Mouse (Mus musculus) right cerebral cortex, postnatal 4 days (tissue): ENCODE measurements at regions not wholly inside any gene's neighbourhood (a gene's known extent, or its start where the extent isn't known, plus 50 kb on each side); places are given as distances from the start of the nearest gene placed in this dataset.

Source experiments
- DNase-seq: peaks from one replicate; pipeline ENCODE4 v3.0.0-alpha.2; 2022

- no peak for DNase-seq
Observed at GRCm38 (mm10) chr3:101749841-101750240, 98.9 kb downstream of the Mab21l3 start.

DNA sequence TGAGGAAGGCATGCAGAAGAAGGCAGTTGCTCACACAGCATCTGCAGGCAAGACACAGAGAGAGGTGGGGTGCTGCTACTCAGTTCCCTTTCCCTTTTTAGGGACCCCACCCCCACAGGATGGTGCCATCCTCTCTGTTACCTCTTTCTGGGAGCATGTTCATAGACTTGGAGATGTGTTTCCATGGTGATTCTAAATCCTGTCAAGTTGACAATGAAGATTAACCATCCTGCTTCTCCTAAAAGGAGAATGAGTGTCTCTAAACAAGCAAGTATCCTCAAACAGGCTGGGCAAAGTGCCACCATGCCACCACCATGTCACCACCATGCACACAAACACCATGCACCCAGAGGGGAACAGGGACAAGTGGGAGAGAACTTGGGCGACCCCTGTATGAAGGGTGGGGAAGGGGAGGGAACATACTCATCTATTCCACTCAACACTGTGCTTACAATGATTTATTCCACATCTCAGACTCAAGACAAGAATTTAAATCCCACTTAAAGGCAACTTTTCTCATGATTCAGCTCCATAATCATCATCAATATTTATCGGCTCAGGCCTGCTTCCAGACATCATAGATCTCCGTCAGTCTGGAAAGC, 99.6 kb downstream of the Mab21l3 start:
- DNase-seq, result peak; percentile 58

GRCm38 (mm10) chr3:101748186-101748585, 100.6 kb downstream of the Mab21l3 start:
- no peak for DNase-seq

GRCm38 (mm10) chr3:101740906-101741305, 107.9 kb downstream of the Mab21l3 start:
- DNase-seq, result no peak

DNA sequence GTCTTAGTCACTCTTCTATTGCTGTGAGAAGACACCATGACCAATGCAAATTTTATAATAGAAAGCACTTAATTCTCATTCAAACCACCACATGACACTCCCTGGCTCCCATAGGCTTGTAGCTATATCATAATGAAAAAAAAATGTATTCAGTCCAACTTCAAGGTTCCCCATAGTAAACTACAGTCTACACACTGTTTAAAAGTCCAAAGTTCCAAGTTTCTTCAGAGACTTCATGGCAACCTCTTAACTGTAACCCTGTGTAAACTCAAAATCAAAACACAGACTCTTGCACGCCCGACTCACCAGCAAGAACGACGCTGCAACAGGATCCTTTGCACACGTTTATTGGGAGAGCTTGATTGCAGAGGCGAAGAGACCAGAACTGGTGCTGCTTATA, 111.6 kb downstream of the Mab21l3 start:
- DNase-seq, result no peak

- DNase-seq, result no peak
Observed at GRCm38 (mm10) chr3:101729044-101729443, 119.7 kb downstream of the Mab21l3 start.

- no peak for DNase-seq
Observed at GRCm38 (mm10) chr3:101722926-101723325, 118.4 kb upstream of the Atp1a1 start.

DNA sequence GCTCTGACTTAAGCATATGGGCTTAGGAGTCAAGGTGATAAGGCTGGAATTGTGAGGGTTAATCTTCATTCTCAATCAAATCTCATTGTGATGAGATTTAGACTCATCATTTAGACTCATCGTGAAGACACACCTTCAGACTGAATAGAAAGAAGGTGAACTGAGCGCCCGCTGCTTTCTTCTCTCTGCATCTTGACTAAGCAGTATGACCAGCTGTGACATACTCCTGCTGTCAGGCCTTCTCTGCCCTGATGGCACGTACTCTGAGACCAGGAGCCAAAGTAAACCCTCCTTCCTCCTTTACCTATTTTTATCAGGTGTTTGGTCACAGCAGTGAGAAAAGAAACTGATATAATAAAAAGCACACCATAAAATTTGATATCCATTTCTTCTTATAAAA, 117.5 kb upstream of the Atp1a1 start:
- DNase-seq, result no peak

GRCm38 (mm10) chr3:101715416-101715815, 110.9 kb upstream of the Atp1a1 start:
- no peak for DNase-seq

GRCm38 (mm10) chr3:101714810-101715209, 110.3 kb upstream of the Atp1a1 start:
- no peak for DNase-seq

DNA sequence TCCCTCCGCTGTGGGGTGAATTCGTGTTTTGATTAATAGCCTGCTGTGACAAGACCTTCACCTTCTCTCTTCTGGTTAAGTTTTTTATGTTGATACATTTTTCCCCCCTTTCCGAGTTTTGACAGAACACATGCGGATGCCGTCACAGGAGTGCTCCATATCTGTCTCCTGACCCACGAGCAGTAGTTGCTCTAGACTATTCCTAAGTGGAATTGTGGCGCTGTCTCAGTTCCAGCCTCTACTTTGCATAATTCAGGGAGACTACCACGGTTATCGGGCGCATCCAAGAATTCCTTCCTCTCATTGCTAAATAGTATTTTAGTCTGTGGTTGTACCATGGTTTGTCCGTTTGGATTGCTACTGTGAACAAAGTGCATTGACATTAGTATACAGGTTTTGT, 109.2 kb upstream of the Atp1a1 start:
- no peak for DNase-seq

GRCm38 (mm10) chr3:101713138-101713638, 108.7 kb upstream of the Atp1a1 start:
- peak; percentile 15 for DNase-seq

- no peak for DNase-seq
Observed at GRCm38 (mm10) chr3:101712666-101713065, 108.2 kb upstream of the Atp1a1 start.

- DNase-seq, result no peak
Observed at GRCm38 (mm10) chr3:101711594-101712171, 107.2 kb upstream of the Atp1a1 start.

DNA sequence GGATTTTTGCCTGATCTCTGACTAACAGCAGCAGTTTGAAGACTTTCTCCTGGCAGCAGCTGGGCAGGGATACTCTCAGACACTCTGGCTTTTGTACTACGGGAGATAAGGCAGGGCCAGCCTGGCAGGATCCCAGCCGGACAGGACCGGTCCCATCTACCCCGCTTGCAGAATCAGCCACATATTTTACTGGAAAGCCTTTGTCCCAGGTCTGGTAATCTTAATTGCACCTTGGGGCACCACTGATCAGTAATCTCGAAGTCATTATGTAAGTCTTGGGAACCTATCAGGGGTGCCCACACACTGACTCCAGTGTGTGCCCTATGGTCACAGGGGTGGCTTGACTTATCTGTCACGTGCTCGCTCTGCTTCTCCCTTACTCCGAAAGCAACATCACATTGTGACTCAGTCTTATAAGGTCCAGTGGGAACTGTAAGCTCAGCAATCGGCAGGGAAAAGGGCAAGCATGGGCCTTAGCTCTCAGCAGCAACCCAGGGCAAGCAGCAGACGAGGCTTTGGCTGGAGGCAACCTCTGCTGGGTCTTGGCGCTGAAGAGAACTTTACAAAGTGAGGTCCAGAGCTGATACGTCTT, 105.0 kb upstream of the Atp1a1 start:
- no peak for DNase-seq

DNA sequence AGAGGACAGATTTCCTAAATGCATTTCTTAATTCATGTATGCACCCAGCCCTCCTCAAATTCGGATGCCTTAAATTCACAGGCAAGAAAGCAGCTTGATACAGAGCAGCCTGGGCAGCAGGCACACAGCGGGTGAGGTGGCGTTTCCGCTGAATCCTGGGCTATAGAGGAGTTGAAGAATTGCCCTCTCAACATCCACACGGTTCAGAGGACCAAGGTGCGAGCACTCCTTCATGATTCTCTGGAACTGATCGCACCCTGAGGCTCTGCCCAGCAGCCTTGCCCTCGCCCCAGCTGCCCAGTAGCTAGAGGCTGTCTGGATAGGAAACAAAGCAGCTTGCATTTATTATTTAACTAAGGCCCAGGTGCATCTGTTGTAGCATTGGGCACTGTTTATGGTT, 104.3 kb upstream of the Atp1a1 start:
- DNase-seq, result no peak

- DNase-seq, result no peak
Observed at GRCm38 (mm10) chr3:101704919-101705318, 100.4 kb upstream of the Atp1a1 start.

DNA sequence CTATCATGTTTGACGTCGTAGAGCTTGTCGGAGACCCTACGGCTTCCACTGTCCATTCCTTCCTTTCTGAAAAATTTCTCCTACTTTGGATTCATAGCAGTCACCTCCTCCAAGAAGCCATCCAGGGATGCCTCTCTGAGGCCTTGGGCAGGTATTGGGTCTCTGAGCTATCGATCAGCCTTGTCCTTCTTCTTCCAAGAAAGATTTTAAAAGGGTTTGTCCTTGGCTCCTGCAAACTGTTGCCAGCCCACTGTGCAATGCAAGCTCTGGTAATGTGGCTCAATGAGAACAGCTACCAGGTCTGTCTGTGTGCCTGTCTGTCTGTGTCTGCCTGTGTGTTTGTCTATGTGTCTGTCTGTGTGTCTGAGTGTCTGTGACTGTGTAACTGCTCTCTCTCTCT, 99.8 kb upstream of the Atp1a1 start:
- no peak for DNase-seq

DNA sequence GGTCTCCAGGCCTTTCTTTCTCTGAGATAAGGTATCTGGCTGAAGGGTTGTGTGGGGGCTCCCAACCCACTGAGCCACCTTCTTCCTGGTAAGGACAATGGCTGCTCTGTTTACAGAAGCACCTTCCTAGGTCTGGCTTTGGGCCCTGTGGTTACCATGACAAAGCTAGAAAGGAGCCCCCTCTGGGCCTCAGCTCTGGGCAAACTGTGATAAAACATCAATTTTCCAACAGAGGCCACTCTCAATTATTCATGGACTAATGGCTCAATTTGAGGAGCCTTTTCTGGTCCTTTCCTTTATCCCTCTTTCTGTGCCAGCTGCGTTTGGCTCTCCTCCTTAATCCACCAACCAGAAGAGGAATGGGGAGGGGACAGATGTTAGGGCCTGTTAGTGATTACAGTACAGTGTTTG, 97.3 kb upstream of the Atp1a1 start:
- no peak for DNase-seq

- no peak for DNase-seq
Observed at GRCm38 (mm10) chr3:101700974-101701610, 96.6 kb upstream of the Atp1a1 start.

- DNase-seq, result no peak
Observed at GRCm38 (mm10) chr3:101699929-101700681, 95.6 kb upstream of the Atp1a1 start.

- no peak for DNase-seq
Observed at GRCm38 (mm10) chr3:101696832-101697231, 92.3 kb upstream of the Atp1a1 start.

DNA sequence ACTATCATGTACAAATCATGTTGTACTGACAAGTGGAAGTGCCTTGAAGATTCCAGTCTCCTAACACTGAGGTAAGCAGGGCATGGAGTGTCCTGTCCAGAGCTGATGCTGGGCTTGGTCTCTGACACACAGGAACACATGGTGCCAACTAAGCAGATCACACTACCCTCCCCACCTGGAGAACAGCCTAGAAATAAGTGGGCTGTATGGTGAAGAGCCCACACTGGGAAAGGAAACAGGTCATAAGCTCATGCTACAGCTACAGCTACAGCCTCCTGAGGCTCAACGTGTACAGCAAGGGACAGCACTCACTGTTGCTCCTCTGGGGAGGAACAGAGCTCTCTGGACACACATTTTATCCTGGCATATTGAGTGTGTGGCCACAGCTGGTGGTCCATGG, 89.8 kb upstream of the Atp1a1 start:
- DNase-seq, result no peak
